Mouse (Mus musculus) adrenal gland, postnatal 36 days (tissue): ENCODE results near the gene Slc35b2. TPM values are rescaled to one million over a fixed set of nuclear protein-coding genes. Genes with fewer than 3 reads are reported as not detected.

Experiments used
- DNase-seq, 2 experiments: peaks; one replicate each; pipeline ENCODE4 v3.0.0; 2021; ENCODE audit warnings: mixed read lengths in 1 of 2
- total RNA-seq, 2 experiments: library from RNA; stranded (reverse); gene quantifications; 2 replicates each; pipeline ENCODE4 v1.2.3; 2021

The Slc35b2 gene
- total RNA-seq, 2 experiments from 2014 or later = 43.4 to 75.9 TPM

GRCm38 (mm10) chr17:45599446-45600242 lies 36.0 kb downstream of the Slc35b2 start, which contains the start of gene Slc29a1:
Slc29a1 (minus strand) TSS chr17:45599606.
- DNase-seq = peak; percentile 84 to 89

DNA sequence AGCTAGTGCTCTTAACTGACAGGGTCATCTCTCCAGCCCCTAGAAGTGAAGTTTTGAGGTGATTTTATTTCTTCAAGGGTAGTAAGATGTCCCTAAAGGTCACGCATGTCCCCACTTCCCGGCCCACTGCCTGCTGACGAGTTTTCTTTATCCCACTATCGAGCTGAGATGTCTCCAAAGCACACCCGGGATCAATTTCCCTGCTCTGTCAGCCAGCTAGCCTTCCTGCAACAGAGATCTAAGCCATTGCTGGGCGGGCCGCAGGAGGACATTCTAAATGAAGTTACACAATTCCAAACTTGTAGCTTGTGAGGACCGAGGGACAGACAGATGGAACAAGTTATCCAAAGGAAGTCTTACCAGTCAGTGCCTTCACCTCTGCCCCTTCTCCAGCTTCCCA lies 36.6 kb downstream of the Slc35b2 start:
- DNase-seq = no peak

- no peak for DNase-seq
These were observed 37.7 kb downstream of the Slc35b2 start for GRCm38 (mm10) chr17:45601325-45601724.

GRCm38 (mm10) chr17:45601877-45602304 lies 38.2 kb downstream of the Slc35b2 start, which contains the start of gene Mymx:
Mymx (minus strand) TSS chr17:45602102.
- no peak for DNase-seq

- no peak for DNase-seq
These were observed 39.3 kb downstream of the Slc35b2 start for GRCm38 (mm10) chr17:45602984-45603383.

- DNase-seq = no peak
These were observed 43.6 kb downstream of the Slc35b2 start for GRCm38 (mm10) chr17:45606992-45607879.

- DNase-seq = no peak
These were observed 44.7 kb downstream of the Slc35b2 start for GRCm38 (mm10) chr17:45608396-45608795.

DNA sequence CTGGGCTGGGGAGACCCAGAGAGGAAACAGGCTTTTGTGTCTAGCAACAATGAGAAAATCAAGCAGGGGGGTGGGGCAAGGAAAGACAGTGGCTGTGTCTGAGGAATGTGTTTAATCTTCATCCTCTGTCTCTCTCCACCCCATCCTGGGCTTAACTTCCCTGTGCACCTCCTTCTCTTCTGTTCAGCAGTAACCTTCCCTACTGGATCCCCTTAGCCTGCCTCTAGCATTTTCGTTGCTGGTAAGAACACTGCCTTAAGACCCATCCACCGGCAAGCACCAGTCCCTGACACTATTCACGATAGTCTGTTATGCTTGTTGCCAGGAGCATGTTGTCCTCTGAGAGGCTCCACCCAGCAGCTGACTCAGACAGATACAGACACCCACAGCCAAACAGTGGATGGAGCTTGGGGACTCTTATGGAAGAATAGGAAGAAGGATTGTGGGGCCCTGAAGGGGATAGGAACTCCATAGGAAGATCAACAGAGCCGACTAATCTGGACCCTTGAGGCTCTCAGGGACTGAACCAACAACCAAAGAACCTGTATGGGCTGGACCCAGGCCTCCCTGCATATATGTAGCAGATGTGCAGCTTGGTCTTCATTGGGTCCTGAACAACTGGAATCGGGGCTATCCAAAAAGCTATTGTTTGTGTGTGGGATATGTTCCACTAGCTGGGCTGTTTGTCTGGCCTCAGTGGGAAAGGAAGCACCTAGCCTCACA lies 46.6 kb downstream of the Slc35b2 start:
- DNase-seq = peak; percentile 38 to 48

DNA sequence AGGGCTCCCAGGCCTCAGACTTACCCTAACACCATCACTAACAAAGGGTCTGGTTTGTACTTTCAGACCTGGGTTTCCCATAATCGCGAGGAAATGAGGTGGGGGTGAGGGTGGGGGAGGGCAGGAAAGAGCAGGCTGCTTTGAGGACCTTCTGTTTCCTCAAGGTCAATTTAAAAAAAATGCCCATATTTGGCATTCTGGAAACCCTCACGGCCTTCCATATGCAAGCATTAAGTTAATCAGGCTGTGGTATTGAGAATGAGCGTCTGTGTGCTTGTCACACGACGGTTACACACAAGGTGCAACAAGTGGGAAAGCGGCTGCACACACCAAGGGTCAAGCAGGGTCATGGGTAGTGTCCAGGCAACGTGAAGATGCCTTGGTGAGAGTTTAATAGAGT lies 48.3 kb downstream of the Slc35b2 start:
- no peak for DNase-seq

- no peak for DNase-seq
These were observed 49.2 kb downstream of the Slc35b2 start for GRCm38 (mm10) chr17:45612921-45613320.

DNA sequence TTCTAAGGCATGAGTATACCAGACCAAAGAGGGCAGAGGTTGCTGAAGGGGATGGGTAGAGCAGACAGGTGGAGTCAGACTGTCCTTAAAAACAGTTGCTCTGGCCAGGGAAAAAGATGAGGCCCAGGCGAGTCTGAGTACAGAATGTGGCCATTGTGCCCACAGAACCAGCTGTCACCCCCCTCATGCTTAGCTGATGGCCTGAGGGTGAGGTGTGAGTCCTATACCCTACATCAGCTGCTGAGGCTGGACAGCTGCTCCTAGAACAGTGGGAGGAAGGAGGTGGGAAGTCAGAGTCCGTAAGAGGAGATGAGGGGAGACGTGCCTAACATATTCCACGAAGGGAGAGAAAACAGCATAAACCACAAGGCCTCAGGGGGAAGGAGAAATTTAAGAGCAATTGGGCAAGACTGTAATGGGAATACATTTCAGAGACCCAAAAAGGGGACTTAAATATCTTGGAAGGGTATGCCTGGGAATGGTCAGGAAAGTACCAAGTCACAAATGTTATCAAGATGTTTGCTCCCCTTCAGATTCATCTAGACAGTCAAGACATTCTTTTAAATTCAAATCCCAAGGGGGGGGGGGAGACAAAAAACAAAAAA lies 52.5 kb downstream of the Slc35b2 start:
- no peak for DNase-seq

GRCm38 (mm10) chr17:45616679-45617078 lies 53.0 kb downstream of the Slc35b2 start:
- DNase-seq = no peak

Other genes with a start within 250 kb of the Slc35b2 start
- 10 to 100 TPM; 41.3 to 46.8 TPM for gene Cdc5l, start 130.1 kb upstream of the Slc35b2 start, total RNA-seq
- gene Spats1, start 88.5 kb upstream of the Slc35b2 start, total RNA-seq = not detected
- 10 to 100 TPM; 16.8 to 17.4 TPM for gene Aars2, start 57.0 kb upstream of the Slc35b2 start, total RNA-seq
- not detected for gene Tcte1, start 40.4 kb upstream of the Slc35b2 start, total RNA-seq
- under 1 TPM; 0.13 to 0.23 TPM for gene Tmem151b, start 14.2 kb upstream of the Slc35b2 start, total RNA-seq
- 1 to 10 TPM; 3.7 TPM for gene Nfkbie, start 8.2 kb upstream of the Slc35b2 start, total RNA-seq
- gene Hsp90ab1, start 9.4 kb downstream of the Slc35b2 start, total RNA-seq = 1,000 to 10,000 TPM; 1,888 to 2,360 TPM
- 100 to 1,000 TPM; 132 to 137 TPM for gene Slc29a1, start 35.7 kb downstream of the Slc35b2 start, total RNA-seq
- gene Mymx, start 38.2 kb downstream of the Slc35b2 start, total RNA-seq = not detected
- not detected for gene Capn11, start 95.5 kb downstream of the Slc35b2 start, total RNA-seq
- gene Mrpl14, start 122.4 kb downstream of the Slc35b2 start, total RNA-seq = 100 to 1,000 TPM; 115 to 118 TPM
- 10 to 100 TPM; 40.0 to 45.2 TPM for gene Tmem63b, start 123.0 kb downstream of the Slc35b2 start, total RNA-seq
- gene 1600014C23Rik, start 170.0 kb downstream of the Slc35b2 start, total RNA-seq = not detected